Mouse (Mus musculus): Measurements from ENCODE around the gene Hspb11.

Hspb11 gene

DNA sequence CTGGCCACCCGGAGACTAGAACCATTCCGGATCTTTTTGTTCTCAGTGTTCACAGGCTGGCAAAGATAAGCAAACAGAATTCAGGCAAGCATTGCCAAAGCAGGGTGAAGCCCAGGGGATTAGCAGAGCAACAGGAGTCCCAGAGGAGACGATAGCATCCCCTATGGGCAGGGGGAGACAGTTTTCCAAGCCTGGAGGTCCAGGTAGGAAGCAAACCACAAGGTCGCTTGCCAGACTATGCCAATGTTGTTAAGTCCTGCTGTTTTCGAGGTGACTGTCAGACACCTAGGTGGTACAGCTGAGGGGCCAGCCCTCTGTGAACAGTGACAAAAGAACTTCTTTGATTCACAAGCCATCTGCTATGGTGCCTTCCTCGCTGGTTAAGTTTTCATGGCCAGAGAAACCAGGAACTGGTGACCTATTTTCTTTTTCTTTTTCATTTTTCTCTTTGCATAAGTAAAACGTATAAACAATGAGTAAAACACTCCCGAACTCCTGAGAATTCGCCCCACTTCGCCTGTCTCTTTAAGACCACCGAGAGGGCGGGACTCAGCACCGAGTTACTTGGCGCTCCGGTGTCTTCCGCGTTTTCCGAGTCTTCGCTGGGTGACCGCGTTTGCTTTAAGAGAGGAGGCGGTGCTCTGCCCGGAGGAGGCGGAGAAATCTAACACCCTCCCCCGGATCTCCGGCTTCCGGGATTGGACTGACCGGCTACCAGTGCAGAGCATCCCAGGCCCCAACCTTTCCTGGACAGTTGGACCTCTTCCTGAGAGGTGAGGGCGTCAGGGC is 60.5 kb downstream of the Hspb11 start, which contains the start of gene Yipf1:
Yipf1 (plus strand) TSS at position 674 of the 789 bp plus-strand sequence.
- peak; percentile 88 for DNase-seq (ENCODE audit: low spot score)

DNA sequence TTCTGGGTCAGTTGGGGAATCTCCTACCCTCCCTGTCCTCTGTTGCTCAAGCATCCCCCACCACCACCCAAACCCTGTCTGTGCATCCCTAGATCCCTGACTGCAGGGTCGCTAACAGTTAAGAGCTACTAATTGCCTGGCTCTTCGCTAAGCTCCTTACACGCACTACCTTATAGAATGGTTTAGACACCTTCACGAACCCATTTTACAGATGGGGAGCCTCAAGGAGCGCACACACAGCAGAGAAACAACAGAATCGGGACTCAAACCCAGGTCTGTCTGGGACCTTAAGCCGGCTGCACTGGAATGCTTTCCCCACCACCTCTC is 61.0 kb downstream of the Hspb11 start:
- no peak for DNase-seq (ENCODE audit: low spot score)

DNA sequence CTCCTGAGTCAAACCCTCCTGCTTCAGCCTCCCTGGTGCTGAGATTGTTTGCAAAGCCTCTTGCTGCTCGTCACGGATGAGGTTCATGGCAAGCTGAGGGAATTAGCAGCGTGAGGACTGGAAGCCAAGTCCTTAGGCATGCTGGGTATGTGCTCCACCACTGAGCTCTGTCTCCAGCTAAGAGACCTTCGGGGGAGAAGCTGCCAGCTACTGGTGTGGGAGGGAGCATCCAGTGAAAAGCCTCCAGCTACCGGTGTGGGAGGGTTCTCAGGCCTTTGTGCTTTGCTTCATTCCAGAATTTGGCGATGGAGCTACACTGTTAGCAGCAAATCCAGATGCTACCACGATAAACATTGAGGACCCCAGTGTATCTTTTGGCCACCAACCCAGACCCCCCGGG is 65.3 kb downstream of the Hspb11 start:
- no peak for DNase-seq (ENCODE audit: low spot score)

DNA sequence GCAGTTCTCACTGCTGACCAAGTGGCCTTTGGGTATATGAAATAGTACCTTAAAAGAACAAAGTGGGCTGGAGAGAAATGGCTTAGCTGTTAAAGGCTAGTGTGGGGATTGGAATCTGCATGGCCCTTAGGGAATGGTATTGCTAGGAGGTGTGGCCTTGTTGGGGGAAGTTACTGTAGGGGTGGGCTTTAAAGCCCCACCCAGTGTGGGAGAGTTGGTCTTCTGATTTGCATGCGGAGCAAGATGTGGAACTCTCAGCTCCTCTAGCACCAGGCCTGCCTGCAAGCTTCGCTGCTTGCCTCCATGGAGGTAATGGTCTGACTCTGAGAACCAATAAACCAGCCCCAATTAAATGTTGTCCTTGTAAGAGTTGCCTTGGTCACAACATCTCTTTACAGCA is 67.6 kb downstream of the Hspb11 start:
- no peak for DNase-seq (ENCODE audit: low spot score)

DNA sequence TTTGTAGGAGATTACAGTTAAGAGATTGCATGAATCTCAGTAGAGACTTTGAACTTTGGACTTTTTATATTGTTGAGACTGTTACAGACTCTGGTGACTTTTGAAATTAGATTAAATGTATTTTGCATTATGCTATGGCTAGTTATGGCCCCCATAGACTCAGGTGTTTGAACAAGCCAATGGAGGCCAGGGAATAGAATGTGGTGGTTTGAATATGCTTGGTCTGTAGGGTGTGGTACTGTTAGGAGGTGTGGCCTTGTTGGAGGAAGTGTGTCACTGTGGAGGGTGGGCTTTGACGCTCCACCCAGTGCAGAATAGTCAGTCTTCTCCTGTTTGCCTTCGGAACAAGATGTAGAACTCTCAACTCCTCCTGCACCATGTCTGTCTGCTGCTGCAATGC is 69.7 kb downstream of the Hspb11 start:
- DNase-seq (ENCODE audit: low spot score), result no peak

DNA sequence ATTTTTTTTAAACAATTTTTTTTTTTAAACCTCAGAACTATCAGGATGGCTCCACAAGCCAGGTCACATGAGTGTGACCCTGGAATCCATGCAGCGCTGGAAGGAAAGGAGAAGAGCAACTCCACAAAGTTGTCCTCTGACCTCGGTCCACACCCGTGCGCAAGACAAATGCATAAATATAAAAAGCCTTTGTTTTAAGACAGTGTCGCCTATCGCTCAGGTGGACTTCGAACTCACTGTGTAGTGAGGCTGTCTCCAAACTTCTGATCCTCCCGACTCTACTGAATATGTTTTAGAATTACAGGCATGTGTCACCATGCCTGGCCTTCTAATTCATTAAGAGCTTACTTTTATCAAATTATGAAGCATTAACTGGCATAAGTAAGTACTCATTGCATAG is 75.1 kb downstream of the Hspb11 start:
- DNase-seq (ENCODE audit: low spot score), result no peak

Data from adipocyte (in vitro differentiated cells).